Mouse (Mus musculus) spleen, postnatal 0 days (tissue): ENCODE results near the gene A630095N17Rik. TPM values are rescaled to one million over a fixed set of nuclear protein-coding genes. Genes with fewer than 3 reads are reported as not detected.

Experiments
- polyA plus RNA-seq: library from polyadenylated mRNA; unstranded; fragments of >200 nt; fragmentation: Nextera tagmentation; extraction: Ambion mirVana; gene quantifications from 2 replicates; pipeline ENCODE4 v1.2.1, GENCODE M21; 2015

The A630095N17Rik gene
- not detected in 2 replicates for polyA plus RNA-seq

DNA sequence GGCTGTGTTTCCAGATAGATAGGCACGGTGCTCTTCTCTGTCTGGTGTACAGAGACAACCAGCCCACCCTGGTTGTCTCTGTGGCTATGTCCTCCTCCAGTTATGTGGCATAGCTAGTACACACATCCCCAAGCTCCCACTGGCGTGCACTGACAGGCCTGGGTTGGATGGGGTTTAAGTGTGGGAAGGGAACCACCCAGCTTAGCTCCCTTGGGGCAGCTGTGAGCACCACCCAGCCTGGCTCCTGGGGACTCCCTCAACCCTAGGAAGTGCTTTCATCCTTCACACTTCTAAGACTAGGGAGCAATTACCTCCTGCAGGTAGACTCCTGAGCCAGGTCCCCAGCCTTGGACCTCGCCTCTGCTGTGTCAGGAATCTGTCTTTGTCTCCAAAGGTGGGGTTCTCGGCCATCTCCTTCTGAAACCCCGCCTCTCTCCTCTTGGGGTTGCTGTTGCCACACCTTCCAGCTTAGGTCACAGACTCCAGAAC, at the start of gene A630095N17Rik:
Gene A630095N17Rik, minus strand, starts transcription at position 439 of the 489 bp plus-strand sequence.

DNA sequence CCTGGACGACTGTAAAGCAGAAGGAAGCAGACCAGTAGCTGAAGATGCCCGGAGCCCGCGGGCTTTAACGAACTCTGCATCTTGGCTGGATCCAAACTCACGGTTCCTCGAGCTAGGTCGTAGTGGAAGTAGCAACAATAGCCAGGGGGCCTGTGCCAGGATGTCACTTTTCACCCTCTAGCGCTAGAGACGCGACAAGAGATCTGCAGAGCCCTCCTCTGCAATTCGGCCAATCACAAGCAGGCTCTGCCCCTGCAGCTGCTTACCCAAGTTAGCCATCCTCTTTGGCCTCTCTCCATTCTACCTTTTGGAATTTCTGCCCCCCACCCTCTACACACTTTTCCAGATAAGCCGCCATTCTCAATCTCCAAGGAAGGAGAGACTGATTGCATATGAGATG, 46.3 kb upstream of the A630095N17Rik start, which contains the start of gene Resp18:
Gene Resp18, minus strand, starts transcription at position 188 of the 400 bp plus-strand sequence.

DNA sequence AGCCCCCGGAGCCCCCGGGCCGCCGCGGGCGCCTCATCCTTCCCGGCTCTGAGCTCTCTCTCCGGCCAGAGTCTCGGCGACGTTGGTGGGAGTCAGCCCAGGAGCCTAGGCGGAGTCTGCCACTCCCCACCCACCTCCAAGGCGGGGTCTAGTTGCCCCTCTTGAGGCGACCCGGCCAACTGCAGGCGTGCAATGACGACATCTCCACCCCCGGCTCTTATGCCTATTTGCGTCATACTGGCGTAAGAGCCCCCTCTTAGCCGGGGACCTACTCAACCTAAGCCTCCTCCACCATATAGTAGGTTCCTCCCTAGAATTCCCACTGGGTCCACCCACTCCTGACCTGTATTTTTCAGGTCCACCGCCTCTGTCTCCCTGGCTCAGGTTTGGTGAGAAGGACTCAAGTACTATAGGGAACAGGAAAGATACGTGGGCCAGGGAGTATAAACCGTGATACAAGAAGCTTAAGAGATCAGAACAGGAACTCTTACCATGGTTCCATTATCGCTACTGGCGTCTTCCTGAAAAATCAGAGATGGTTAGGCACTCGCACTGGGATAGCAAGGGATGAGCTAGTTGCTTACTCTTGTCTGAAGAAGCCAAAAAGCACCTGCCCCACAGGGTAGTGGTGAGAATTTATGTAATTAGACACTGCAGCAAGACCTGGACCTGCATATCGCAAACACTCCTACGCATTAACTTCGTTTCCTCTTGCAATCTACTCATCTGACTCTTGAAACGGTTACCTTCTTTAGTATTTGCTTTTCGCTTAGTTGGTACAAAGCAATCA, 32.4 kb upstream of the A630095N17Rik start, which contains the start of gene Ptprn:
Gene Ptprn, minus strand, starts transcription at position 412 of the 790 bp plus-strand sequence.

DNA sequence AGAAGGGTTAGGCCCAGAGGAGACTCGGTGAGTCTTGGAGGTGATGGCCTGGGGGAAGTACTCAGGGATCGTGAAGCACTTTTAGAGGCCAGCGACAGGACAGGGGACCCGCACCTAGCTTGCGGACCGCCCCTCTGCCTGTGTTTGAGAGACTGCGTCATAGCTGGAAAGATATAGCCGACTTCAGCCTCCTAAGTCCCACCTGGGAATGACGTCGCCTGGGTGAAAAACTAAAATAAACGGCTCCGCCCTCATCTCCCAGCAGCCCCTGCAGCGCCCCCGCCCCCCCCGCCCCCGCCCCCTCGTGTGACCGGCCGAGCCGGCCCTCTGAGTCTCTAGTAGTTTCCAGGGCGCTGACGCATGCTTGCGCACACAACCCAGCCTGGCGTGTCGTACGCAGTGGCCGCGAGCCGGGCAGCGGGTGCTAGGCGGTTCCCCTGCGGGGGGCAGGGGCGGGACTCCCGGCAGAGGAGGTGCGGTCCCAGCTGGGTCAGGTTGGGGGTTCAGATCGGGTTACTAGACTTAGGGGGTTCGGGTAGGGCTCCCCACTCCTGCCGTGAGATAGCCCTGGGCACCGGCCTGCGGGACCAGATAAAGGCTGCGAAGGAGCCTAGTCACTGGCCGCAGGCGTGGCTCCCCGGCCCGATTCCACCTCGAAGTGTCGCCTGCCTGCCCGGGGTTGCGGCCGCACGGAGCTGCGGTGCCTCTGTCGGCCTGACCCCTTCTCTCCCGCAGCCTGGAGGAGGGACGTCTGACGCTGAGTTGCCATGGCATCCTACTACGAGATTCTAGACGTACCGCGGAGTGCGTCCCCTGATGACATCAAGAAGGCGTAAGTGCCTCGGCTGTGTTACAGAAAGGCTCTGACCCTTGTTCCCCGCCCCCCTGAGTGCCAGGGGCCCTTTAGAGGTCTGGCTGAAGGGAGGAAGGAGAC, 4.5 kb upstream of the A630095N17Rik start, which contains the start of gene Dnajb2:
Gene Dnajb2, plus strand, starts transcription at position 290 of the 934 bp plus-strand sequence.

DNA sequence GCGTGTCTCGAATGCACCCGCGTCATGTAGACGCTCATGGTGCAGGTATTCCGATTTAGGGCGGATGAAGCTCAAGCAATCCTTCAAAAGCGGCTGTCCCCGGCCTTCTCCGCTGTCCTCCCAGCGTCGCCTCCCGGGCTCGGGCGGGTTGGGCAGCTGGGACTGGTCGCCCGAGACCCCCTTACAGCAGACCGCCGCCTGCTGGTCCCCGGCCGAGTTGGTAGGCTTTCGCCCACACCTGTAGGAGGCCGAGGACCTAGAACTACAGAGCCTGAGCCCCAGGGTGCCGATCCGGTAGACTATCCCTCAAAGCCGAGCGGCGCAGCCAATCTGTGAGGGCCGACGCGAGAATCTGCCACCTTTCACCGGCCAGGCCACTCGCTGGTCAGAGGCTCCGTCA, 12.4 kb downstream of the A630095N17Rik start, which contains the start of gene Tuba4a:
Gene Tuba4a, minus strand, starts transcription at position 335 of the 400 bp plus-strand sequence.

DNA sequence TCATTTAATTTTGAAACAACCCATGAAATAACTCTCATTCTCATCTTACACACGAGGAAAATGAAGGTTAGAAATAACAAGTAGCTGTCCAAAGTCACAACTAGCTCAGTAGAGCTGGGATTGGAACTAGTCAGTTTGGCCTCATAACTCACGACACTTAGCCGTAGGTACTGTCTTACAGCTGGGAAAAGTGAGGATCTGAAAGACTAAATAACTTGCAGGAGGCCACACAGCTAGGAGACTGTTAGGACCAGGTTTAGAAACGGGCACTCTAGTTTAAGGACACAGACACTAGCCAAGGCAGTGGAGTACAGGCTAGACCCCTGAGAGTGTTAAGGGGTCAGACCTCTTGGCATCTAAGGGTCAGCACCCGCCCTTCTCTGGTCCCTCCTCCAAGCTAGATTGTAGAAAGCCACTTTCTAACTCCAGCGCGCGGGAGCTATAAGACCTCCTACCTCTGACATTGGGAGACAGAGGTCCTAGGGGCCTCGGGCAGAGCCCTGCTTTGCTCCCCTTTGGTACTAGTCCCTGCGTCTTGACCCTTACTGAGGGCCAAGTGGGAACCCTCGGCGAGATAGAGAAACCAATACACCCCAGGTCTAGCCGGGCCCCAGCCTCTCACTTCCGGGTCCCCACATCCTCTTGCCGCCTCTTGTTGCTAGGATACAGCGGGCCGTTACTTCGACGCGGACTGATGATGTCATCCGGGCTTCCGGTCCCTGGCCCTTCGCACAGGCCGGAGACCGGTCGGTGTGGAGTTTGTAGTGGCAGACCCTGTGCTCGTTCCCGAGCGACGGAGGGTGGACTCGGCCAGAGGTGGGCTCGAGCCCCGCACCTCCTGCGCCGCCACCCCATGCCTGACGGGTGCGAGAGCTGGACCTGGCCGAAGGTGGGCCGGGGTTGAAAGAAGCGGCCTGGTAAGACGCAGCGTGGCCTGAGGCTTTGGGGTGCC, 21.5 kb downstream of the A630095N17Rik start, which contains the start of the genes Glb1l and Stk16:
Gene Glb1l, minus strand, starts transcription at position 678 of the 952 bp plus-strand sequence.
Gene Stk16, plus strand, starts transcription at position 703 of the 952 bp plus-strand sequence.

DNA sequence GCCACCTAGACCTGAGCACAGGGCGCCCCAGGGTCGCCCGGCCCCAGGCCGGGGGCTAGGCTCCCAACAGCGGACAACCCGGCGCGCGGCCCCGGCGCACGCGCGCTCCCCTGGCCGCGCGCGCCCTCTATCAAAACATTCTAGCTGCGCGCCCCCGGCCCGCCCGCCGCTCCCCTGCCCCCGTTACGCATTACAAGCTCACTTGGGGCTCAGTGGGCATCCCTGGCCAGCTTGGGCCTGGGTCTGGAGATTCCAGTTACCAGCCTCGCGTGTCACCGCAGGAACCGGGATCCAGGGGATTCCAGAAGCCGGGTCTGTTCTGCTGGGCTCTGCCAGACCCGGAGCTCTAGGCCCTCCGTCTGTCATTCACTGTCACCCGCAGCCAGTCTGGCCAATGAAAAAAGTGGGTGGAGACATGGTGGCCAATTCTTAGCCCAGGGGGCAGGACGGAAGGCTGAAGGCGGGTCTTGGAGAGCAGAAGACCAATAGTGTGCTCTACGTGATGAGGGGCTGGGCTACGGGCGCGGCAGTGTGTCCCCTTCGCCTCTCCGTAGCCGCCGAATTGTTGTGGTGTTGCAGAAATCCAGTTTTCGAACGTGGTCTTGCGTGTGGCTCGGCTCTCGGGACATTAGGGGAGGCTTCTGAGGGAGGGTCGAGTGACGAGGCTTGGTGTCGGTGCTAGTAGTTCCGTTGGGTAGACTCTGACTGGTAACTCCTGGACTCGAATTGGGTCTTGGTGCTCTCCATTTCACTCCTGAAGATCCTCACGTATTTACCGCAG, 40.1 kb downstream of the A630095N17Rik start, which contains the start of the genes Ankzf1 and Atg9a:
Gene Ankzf1, plus strand, starts transcription at position 530 of the 781 bp plus-strand sequence.
Gene Atg9a, minus strand, starts transcription at position 575 of the 781 bp plus-strand sequence.

DNA sequence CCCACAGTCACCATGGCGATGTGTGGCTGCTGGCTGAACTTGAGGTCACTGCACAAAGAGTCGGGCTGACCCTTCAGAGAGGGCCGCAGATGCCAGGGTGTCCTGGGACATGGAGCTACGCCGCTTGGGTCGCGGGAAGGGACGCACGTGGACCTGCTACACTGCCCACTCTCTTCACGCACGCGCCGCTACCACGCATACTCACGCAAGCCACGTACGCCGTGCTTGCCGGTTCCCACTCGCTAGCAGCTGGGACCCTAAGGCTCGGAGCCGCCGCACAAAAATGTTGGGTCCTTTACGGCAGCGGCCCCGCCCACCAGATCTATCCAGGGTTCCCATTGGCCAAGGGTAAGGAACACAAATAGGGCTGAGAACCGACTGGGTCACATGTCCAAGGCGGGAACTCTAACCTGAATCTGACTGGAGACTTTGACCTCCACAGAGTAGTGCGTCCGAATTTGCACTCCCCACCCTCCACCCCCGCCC, 51.8 kb downstream of the A630095N17Rik start, which contains the start of gene Abcb6:
Gene Abcb6, minus strand, starts transcription at position 288 of the 486 bp plus-strand sequence.

Other genes with a start within 250 kb of the A630095N17Rik start
- gene Nhej1, start 106.9 kb downstream of the A630095N17Rik start, polyA plus RNA-seq = 7.1 and 7.9 TPM in 2 replicates
- 0.94 and 1.3 TPM in 2 replicates for gene Slc23a3, start 98.2 kb downstream of the A630095N17Rik start, polyA plus RNA-seq
- 67.5 and 72.4 TPM in 2 replicates for gene Cnppd1, start 89.4 kb downstream of the A630095N17Rik start, polyA plus RNA-seq
- 59.5 and 62.7 TPM in 2 replicates for gene Retreg2, start 89.3 kb downstream of the A630095N17Rik start, polyA plus RNA-seq
- gene Zfand2b, start 63.5 kb downstream of the A630095N17Rik start, polyA plus RNA-seq = 44.8 and 52.0 TPM in 2 replicates
- gene Abcb6, start 51.7 kb downstream of the A630095N17Rik start, polyA plus RNA-seq = 48.6 and 54.9 TPM in 2 replicates
- gene Ankzf1, start 40.0 kb downstream of the A630095N17Rik start, polyA plus RNA-seq = 13.2 and 13.3 TPM in 2 replicates
- gene Atg9a, start 39.9 kb downstream of the A630095N17Rik start, polyA plus RNA-seq = 25.2 and 26.9 TPM in 2 replicates
- gene Glb1l, start 21.3 kb downstream of the A630095N17Rik start, polyA plus RNA-seq = 6.6 and 10.7 TPM in 2 replicates
- gene Stk16, start 21.3 kb downstream of the A630095N17Rik start, polyA plus RNA-seq = 72.1 and 75.1 TPM in 2 replicates
- 363 and 392 TPM in 2 replicates for gene Tuba4a, start 12.2 kb downstream of the A630095N17Rik start, polyA plus RNA-seq
- 37.0 and 38.2 TPM in 2 replicates for gene Dnajb2, start 4.3 kb upstream of the A630095N17Rik start, polyA plus RNA-seq
- gene Ptprn, start 32.4 kb upstream of the A630095N17Rik start, polyA plus RNA-seq = 0.05 and 0.12 TPM in 2 replicates
- not detected in 2 replicates for gene Resp18, start 46.3 kb upstream of the A630095N17Rik start, polyA plus RNA-seq
- 46.6 and 54.4 TPM in 2 replicates for gene Dnpep, start 85.9 kb upstream of the A630095N17Rik start, polyA plus RNA-seq
- gene Des, start 128.2 kb upstream of the A630095N17Rik start, polyA plus RNA-seq = 18.8 and 21.8 TPM in 2 replicates
- gene Speg, start 143.2 kb upstream of the A630095N17Rik start, polyA plus RNA-seq = 6.9 and 7.2 TPM in 2 replicates
- 31.2 and 35.9 TPM in 2 replicates for gene Gmppa, start 203.8 kb upstream of the A630095N17Rik start, polyA plus RNA-seq
- gene Asic4, start 218.3 kb upstream of the A630095N17Rik start, polyA plus RNA-seq = not detected in 2 replicates
- 8.8 and 10.6 TPM in 2 replicates for gene Chpf, start 247.2 kb upstream of the A630095N17Rik start, polyA plus RNA-seq
- 0.25 and 0.32 TPM in 2 replicates for gene Tmem198, start 247.4 kb upstream of the A630095N17Rik start, polyA plus RNA-seq